Mouse (Mus musculus): ENCODE data around the gene Sv2b.

Gene Sv2b

GRCm38 (mm10) chr7:75085473-75085872, 223.6 kb downstream of the Sv2b start:
- no peak for DNase-seq (ENCODE audit: low spot score)

GRCm38 (mm10) chr7:75080163-75080562, 228.9 kb downstream of the Sv2b start:
- DNase-seq (ENCODE audit: low spot score) = no peak

GRCm38 (mm10) chr7:75077560-75078208, 231.4 kb downstream of the Sv2b start:
- no peak for DNase-seq (ENCODE audit: low spot score)

Measured in ovary, postnatal 36 days (tissue).